Mouse (Mus musculus): ENCODE measurements at regions not wholly inside any gene's neighbourhood (a gene's known extent, or its start where the extent isn't known, plus 50 kb on each side); places are given as distances from the start of the nearest gene placed in this dataset.
"Not testable (repeated sequence)": the region's sequence is repeated elsewhere in the genome, so short reads cannot be mapped to it uniquely, and the experiment has no call there.

DNA sequence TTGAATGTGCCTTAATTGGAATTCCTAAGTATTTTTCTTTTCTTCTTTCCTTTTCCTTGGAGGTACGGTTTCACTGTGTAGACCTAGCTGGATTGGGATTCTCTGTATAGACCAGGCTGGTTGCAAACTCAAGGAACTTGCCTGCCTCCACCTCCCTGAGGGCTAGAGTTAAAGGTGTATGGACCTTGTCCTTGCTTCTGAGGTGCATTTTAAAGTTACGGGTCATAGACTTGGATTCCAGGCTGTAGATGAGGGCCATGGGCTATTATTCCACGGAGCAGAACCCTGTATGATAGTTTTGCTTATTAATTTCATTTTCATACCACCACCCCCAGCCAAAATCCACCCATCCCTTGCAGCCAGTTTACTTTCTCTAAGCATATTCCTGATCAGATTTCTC lies 50.7 kb upstream of the Wdr26 start:
- WGBS, result 87% methylated on average over 3 of the region's 3 CpGs
- no peak overlapping the region for H3K4me2 ChIP-seq
- no peak for ATAC-seq (ENCODE audit: low FRiP score)
- no peaks in the 10 kb centered on the region for H3K36me3 ChIP-seq
- H3K4me3 ChIP-seq, result no peak overlapping the region
- H3K9me3 ChIP-seq, result no peaks in the 10 kb centered on the region
- H3K4me1 ChIP-seq (replicated peaks), result peaks cover 3% of the 10 kb centered on the region; the same call in 1 of the 2 replicates
- 0 out of 2 replicates have a peak, but pooled peaks cover 7% of the 10 kb centered on the region for H3K27me3 ChIP-seq
- no peak overlapping the region for H3K9ac ChIP-seq
- H3K27ac ChIP-seq, result no peak overlapping the region

- H3K9me3 ChIP-seq, result no peaks in the 10 kb centered on the region
- no peak overlapping the region for H3K27ac ChIP-seq
- no peak overlapping the region for H3K4me3 ChIP-seq
- no peak overlapping the region for H3K4me2 ChIP-seq
- no peaks in the 10 kb centered on the region for H3K36me3 ChIP-seq
- H3K27me3 ChIP-seq, result 0 out of 2 replicates have a peak, but pooled peaks cover 3% of the 10 kb centered on the region
- ATAC-seq (ENCODE audit: low FRiP score), result no peak
- no peak overlapping the region for H3K9ac ChIP-seq
- H3K4me1 ChIP-seq (replicated peaks), result peaks cover 3% of the 10 kb centered on the region; the same call in 1 of the 2 replicates
- 96% methylated on average over 10 of the region's 10 CpGs for WGBS
Measured at GRCm38 (mm10) chr1:181263216-181263615, 51.4 kb upstream of the Wdr26 start.

DNA sequence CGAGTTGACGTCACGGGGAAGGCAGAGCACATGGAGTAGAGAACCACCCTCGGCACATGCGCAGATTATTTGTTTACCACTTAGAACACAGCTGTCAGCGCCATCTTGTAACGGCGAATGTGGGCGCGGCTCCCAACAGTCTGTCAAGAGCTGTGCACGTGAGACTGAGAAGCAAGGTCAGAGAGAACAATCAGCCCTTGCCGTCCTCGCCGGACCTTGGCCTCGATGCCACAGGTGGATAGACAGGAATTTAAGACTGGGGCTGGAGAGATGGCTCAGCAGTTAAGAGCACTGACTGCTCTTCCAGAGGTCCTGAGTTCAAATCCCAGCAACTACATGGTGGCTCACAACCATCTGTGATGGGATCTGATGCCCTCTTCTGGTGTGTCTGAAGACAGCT lies 58.7 kb upstream of the Wdr26 start:
- H3K4me3 ChIP-seq; H3K27ac ChIP-seq; H3K9me3 ChIP-seq; H3K27me3 ChIP-seq; ATAC-seq (ENCODE audit: low FRiP score); H3K4me2 ChIP-seq; H3K9ac ChIP-seq; H3K36me3 ChIP-seq; H3K4me1 ChIP-seq (replicated peaks): not testable (repeated sequence)
- 96% methylated on average over 11 of the region's 15 CpGs for WGBS

GRCm38 (mm10) chr1:181271164-181271563 lies 59.4 kb upstream of the Wdr26 start:
- no peaks in the 10 kb centered on the region for H3K36me3 ChIP-seq
- H3K9me3 ChIP-seq, result no peaks in the 10 kb centered on the region
- no peak overlapping the region for H3K4me3 ChIP-seq
- H3K9ac ChIP-seq, result no peak overlapping the region
- no peaks in the 10 kb centered on the region for H3K27me3 ChIP-seq
- H3K4me2 ChIP-seq, result no peak overlapping the region
- ATAC-seq (ENCODE audit: low FRiP score), result no peak
- WGBS, result 79% methylated on average over 5 of the region's 5 CpGs
- no peak overlapping the region for H3K27ac ChIP-seq
- no peaks in the 10 kb centered on the region; the same call in 1 of the 2 replicates for H3K4me1 ChIP-seq (replicated peaks)

GRCm38 (mm10) chr1:181271821-181272220 lies 60.0 kb upstream of the Wdr26 start:
- Histone ChIP-seq H3K4me1 (replicated peaks) (no peaks in the 10 kb centered on the region; the same call in 1 of the 2 replicates), H3K36me3 (no peaks in the 10 kb centered on the region), H3K27ac (no peak overlapping the region), H3K4me2 (no peak overlapping the region), H3K4me3 (no peak overlapping the region), H3K27me3 (no peaks in the 10 kb centered on the region), H3K9me3 (no peaks in the 10 kb centered on the region), H3K9ac (no peak overlapping the region)
- WGBS, result 81% methylated on average over 6 of the region's 6 CpGs
- ATAC-seq (ENCODE audit: low FRiP score), result no peak

- peak overlapping the region; percentile 1; the same call in 1 of the 2 replicates for H3K4me2 ChIP-seq
Measured at GRCm38 (mm10) chr1:181272622-181273296, 61.0 kb upstream of the Wdr26 start.

GRCm38 (mm10) chr1:181273540-181274204 lies 61.9 kb upstream of the Wdr26 start:
- no peak overlapping the region for H3K9ac ChIP-seq
- no peak overlapping the region for H3K27ac ChIP-seq
- no peaks in the 10 kb centered on the region for H3K36me3 ChIP-seq
- H3K9me3 ChIP-seq, result no peaks in the 10 kb centered on the region
- no peak for ATAC-seq (ENCODE audit: low FRiP score)
- no peaks in the 10 kb centered on the region; the same call in 1 of the 2 replicates for H3K4me1 ChIP-seq (replicated peaks)
- 53% methylated on average over 7 of the region's 10 CpGs for WGBS
- H3K27me3 ChIP-seq, result no peaks in the 10 kb centered on the region
- no peak overlapping the region for H3K4me3 ChIP-seq
- no peak overlapping the region for H3K4me2 ChIP-seq

More at GRCm38 (mm10) chr1:181272622-181273296, 61.0 kb upstream of the Wdr26 start:
- 5% methylated on average over 19 of the region's 20 CpGs for WGBS
- Histone ChIP-seq H3K9ac (no peak overlapping the region), H3K4me1 (replicated peaks) (no peaks in the 10 kb centered on the region; the same call in 1 of the 2 replicates), H3K9me3 (no peaks in the 10 kb centered on the region), H3K27ac (no peak overlapping the region), H3K36me3 (no peaks in the 10 kb centered on the region), H3K27me3 (no peaks in the 10 kb centered on the region), H3K4me3 (no peak overlapping the region)
- ATAC-seq (ENCODE audit: low FRiP score), result peak; percentile 89

DNA sequence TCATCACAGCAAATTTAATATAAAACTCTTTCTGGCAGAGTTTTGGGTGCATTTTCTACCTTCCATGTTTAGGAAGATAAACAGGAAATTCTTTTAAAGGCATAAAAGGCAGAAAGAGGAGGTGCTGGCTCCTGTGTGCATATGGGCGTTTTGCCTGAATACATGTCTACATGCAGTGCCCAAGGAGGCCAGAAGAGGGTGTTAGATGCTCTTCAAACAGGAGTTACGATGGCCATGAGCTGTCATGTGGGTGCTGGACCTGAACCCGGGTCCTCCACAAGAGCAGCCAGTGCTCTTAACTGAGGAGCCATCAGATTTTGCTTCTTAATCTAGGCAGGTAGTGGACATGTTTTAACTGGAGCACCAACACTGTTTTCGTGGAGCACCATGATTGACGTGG lies 69.0 kb upstream of the Wdr26 start:
- Histone ChIP-seq H3K4me1 (replicated peaks) (no peaks in the 10 kb centered on the region), H3K4me2 (no peak overlapping the region), H3K9me3 (no peaks in the 10 kb centered on the region), H3K36me3 (no peaks in the 10 kb centered on the region), H3K9ac (no peak overlapping the region), H3K27ac (no peak overlapping the region), H3K27me3 (no peaks in the 10 kb centered on the region), H3K4me3 (no peak overlapping the region)
- no peak for ATAC-seq (ENCODE audit: low FRiP score)
- 91% methylated on average over 5 of the region's 5 CpGs for WGBS

DNA sequence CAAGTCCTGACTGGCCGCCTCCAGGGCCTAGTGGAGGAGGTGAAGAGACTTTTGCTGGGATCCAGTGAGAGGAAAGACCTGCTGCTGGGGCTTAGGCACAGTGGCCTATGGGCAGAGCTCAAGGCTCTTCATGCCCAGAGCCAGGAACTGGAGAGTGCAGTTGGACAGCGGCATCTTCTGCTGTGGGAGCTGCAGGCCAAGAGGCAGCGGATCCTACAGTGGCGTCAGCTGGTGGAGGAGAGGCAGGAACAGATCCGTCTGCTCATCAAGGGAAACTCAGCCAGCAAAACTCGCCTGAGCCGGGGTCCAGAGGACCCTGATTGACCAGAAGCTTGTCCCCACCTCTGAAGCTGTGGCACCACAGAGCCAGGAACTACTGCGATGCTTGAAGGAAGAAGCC lies 69.4 kb upstream of the Cnih3 start:
- H3K36me3 ChIP-seq; H3K4me1 ChIP-seq (replicated peaks); H3K4me3 ChIP-seq; H3K27me3 ChIP-seq; H3K9ac ChIP-seq; H3K27ac ChIP-seq; H3K4me2 ChIP-seq; ATAC-seq (ENCODE audit: low FRiP score); H3K9me3 ChIP-seq: not testable (repeated sequence)
- WGBS, result 85% methylated on average over 8 of the region's 8 CpGs

DNA sequence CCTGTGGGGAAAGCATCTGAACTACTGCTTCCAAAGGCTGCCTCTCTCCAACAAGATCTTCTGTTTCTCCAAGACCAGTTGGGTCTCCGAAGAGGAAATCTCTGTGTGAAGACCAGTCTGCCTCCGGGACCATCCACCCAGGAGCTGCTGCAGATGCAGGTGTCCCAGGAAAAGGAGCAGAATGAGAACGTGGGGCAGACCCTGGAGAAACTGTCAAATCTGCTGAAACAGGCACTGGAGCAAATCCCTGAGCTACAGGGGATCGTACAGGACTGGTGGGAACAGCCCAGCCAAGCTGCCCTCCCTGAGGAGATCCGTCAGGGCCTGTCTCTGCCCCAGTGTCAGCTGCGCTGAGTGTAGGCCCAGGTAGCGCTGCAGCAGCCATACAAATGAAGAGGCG lies 68.9 kb upstream of the Cnih3 start:
- not testable (repeated sequence) for H3K9me3 ChIP-seq; H3K4me1 ChIP-seq (replicated peaks); H3K36me3 ChIP-seq; H3K27me3 ChIP-seq; H3K27ac ChIP-seq; H3K4me2 ChIP-seq; H3K9ac ChIP-seq; ATAC-seq (ENCODE audit: low FRiP score); H3K4me3 ChIP-seq
- 84% methylated on average over 8 of the region's 8 CpGs for WGBS

DNA sequence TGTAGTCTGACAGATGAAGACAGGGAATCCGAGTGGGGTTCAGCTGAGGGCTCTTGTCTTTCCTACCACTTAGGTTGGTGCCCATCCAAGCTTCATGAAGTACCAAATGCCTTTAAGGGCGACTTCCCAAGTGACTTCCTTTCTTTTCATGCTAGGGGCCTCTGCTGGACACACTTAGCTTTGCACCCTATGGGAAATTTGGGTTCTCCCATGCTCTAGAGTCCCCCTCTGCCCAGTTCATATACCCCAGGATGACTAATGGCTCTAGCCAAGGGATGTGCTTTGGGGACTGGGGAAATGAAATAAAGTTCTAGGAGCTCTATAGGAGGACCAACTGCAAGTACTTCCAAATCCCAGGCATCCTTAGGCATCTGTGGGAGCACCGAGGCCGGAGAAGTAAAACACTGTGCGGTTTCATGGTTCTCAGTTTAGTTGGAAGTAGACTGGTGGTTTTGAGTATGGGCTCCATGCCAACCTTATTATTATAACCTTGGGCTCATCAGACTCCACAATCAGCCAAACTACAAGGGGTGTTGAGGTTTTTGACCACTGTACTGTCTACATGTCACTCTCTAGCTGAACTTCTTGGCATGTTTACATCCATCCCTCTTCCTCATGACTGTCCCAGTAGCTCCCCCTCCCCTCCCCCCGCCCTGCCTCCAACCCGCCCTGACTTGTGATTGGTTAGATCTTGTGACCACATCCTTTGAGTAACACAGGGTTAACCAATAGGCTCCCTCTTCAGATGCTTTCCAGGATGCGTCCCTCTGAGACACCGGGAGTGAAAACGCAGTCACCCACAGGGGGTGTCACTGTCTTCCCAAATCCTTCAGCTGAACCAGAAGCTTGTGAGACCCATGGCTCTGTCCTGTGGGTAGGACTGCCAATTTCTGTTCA lies 67.9 kb upstream of the Cnih3 start:
- Histone ChIP-seq H3K27me3 (no peaks in the 10 kb centered on the region), H3K9ac (no peak overlapping the region), H3K36me3 (no peaks in the 10 kb centered on the region), H3K9me3 (no peaks in the 10 kb centered on the region), H3K4me3 (no peak overlapping the region), H3K4me2 (no peak overlapping the region), H3K27ac (no peak overlapping the region), H3K4me1 (replicated peaks) (no peaks in the 10 kb centered on the region)
- 81% methylated on average over 10 of the region's 10 CpGs for WGBS
- ATAC-seq (ENCODE audit: low FRiP score), result no peak

DNA sequence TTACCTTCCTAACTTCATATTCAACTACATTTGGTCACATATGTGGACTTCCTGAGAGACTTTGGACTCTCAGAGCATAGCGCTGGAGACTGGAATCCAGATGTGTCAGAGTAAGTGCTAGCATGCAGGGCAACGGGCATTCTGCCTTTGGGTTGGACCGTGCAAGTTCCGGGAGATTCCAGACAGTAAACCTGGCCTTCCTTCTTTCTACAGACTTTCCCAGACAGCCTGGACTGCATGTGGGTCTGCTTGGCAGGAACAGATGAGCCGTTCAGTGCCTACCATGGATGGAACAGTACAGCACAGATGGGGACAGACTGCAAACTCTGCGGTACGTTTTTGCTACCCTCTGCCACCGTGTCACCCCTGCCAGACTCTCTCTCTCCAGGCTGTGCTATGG lies 66.8 kb upstream of the Cnih3 start:
- no peaks in the 10 kb centered on the region for H3K4me1 ChIP-seq (replicated peaks)
- H3K27ac ChIP-seq, result no peak overlapping the region
- no peaks in the 10 kb centered on the region for H3K36me3 ChIP-seq
- no peak overlapping the region for H3K9ac ChIP-seq
- no peaks in the 10 kb centered on the region for H3K27me3 ChIP-seq
- no peak for ATAC-seq (ENCODE audit: low FRiP score)
- no peak overlapping the region for H3K4me3 ChIP-seq
- no peaks in the 10 kb centered on the region for H3K9me3 ChIP-seq
- 92% methylated on average over 8 of the region's 8 CpGs for WGBS
- no peak overlapping the region for H3K4me2 ChIP-seq

Data from hindbrain, embryonic 13.5 days (tissue).